Mouse (Mus musculus) midbrain, postnatal 0 days (tissue): ENCODE data around the gene Baz2a. TPM values are rescaled to one million over a fixed set of nuclear protein-coding genes. Genes with fewer than 3 reads are reported as not detected.

Experiments
- ATAC-seq: fragments of 200-750 bp; cut with Nextera tagmentation; 2 replicates; pipeline ENCODE4 v1.8.0; 2017; ENCODE audit warnings: moderate number of reproducible peaks, mild to moderate bottlenecking, moderate TSS enrichment, moderate library complexity; ENCODE audit not compliant: low FRiP score
- DNase-seq: peaks from one replicate; pipeline ENCODE4 v3.0.0-alpha.2; 2015; ENCODE audit warnings: low spot score
- H3K27ac ChIP-seq: fragments of 300-500 bp; sonication (generic); 2 replicates; pipeline ENCODE4 v1.5.1; 2014; ENCODE audit warnings: low read depth, mild to moderate bottlenecking, low read length, mixed read lengths
- H3K27me3 ChIP-seq: fragments of 300-500 bp; sonication (generic); 2 replicates; pipeline ENCODE4 v1.6.1; 2014; ENCODE audit warnings: low read length, control low read depth, mixed read lengths; ENCODE audit not compliant: insufficient read depth
- H3K36me3 ChIP-seq: fragments of 300-500 bp; sonication (generic); 2 replicates; pipeline ENCODE4 v1.6.1; 2014; ENCODE audit warnings: low read length, control low read depth, mixed read lengths; ENCODE audit not compliant: insufficient read depth
- H3K4me1 ChIP-seq: fragments of 300-500 bp; sonication (generic); 2 replicates; pipeline ENCODE4 v1.6.1; 2014; ENCODE audit warnings: mild to moderate bottlenecking, control low read depth, antibody characterized with exemption, low read length, mixed read lengths; ENCODE audit not compliant: insufficient read depth
- H3K4me2 ChIP-seq: fragments of 300-500 bp; sonication (generic); 2 replicates; pipeline ENCODE4 v1.6.1; 2014; ENCODE audit warnings: low read depth, mild to moderate bottlenecking, low read length, mixed read lengths; ENCODE audit not compliant: poor library complexity, severe bottlenecking
- H3K4me3 ChIP-seq: fragments of 300-500 bp; sonication (generic); 2 replicates; pipeline ENCODE4 v1.5.1; 2014; ENCODE audit warnings: low read depth, mild to moderate bottlenecking, low read length, moderate library complexity
- H3K9ac ChIP-seq: fragments of 300-500 bp; sonication (generic); replicated peaks from 2 replicates; pipeline ENCODE4 v1.6.1; 2014; ENCODE audit warnings: mild to moderate bottlenecking, low read length, moderate library complexity, mixed read lengths; ENCODE audit not compliant: poor library complexity, severe bottlenecking
- H3K9me3 ChIP-seq: fragments of 300-500 bp; sonication (generic); 2 replicates; pipeline ENCODE4 v1.6.1; 2016; ENCODE audit warnings: low read length, control low read depth
- CTCF ChIP-seq: IDR thresholded peaks from 2 replicates; pipeline ENCODE4 v1.5.1; 2016; ENCODE audit warnings: antibody characterized with exemption, mild to moderate bottlenecking
- WGBS: fragments of 180-500 bp; shearing (Covaris S2); extraction: QIAGEN DNeasy Blood & Tissue Kit; methylation state at CpG from one replicate; pipeline ENCODE4 v1.1.7; 2014; 5-methylcytosine and 5-hydroxymethylcytosine counted together
- polyA plus RNA-seq: library from polyadenylated mRNA; unstranded; fragments of >200 nt; fragmentation: Nextera tagmentation; extraction: Ambion mirVana; gene quantifications from 2 replicates; pipeline ENCODE4 v1.2.1, GENCODE M21; 2015
- total RNA-seq: library from RNA; depleted of rRNA; stranded (reverse); fragments of >200 nt; gene quantifications from 2 replicates; pipeline ENCODE4 v1.2.3, GENCODE M21; 2014

Baz2a gene
- total and polyA plus RNA-seq, 2 experiments from 2014 or later = 9.3 to 14.0 TPM

DNA sequence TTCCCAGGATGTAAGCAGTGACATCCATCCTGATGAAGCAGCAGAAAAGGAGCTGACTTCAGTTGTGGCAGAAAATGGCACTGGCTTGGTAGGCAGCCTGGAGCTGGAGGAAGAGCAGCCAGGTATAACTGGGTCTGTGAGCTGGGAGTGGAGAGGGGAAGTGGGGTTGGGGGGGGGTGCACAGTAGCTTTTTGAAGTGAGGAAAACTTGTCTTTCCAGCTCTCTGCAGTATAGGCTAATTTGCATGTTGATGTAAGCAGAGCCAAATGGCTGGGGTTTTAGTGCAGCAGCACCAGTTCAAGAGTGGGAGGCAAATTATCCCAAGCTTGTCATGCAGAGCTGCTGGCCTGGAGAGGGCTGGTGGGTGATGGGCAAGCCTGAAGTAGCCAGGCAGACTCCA is 19.9 kb downstream of the Baz2a start:
- H3K4me2 ChIP-seq = no peak overlapping the region
- no peak overlapping the region for H3K27ac ChIP-seq
- no peaks in the 10 kb centered on the region for H3K27me3 ChIP-seq
- DNase-seq = no peak
- no peaks in the 10 kb centered on the region for H3K4me1 ChIP-seq
- no peaks in the 10 kb centered on the region for H3K9me3 ChIP-seq
- no peak overlapping the region for H3K4me3 ChIP-seq
- peaks cover 55% of the 10 kb centered on the region for H3K36me3 ChIP-seq
- no peak for TF ChIP-seq CTCF
- no peak for ATAC-seq
- H3K9ac ChIP-seq = no peak overlapping the region

DNA sequence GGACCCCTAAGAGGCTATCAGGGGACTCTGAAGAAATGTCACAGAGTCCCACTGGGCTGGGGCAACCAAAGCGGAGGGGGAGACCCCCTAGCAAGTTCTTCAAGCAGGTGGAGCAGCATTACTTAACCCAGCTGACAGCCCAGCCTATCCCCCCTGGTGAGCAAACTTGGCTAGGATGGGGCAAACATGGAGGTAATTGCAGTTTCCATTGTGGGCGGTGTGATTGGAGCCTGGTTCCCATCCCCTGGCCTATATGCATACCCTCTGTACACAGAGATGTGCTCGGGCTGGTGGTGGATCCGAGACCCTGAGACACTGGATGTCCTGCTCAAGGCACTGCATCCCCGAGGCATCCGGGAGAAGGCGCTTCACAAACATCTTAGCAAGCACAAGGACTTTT is 32.5 kb downstream of the Baz2a start:
- Histone ChIP-seq H3K27me3 (no peaks in the 10 kb centered on the region), H3K27ac (no peak overlapping the region), H3K4me2 (no peak overlapping the region), H3K4me3 (no peak overlapping the region), H3K9me3 (no peaks in the 10 kb centered on the region), H3K4me1 (no peaks in the 10 kb centered on the region), H3K36me3 (peaks cover 88% of the 10 kb centered on the region), H3K9ac (no peak overlapping the region)
- WGBS = 91% methylated on average over 7 of the region's 7 CpGs
- ATAC-seq = no peak
- no peak for DNase-seq
- TF ChIP-seq CTCF = no peak

DNA sequence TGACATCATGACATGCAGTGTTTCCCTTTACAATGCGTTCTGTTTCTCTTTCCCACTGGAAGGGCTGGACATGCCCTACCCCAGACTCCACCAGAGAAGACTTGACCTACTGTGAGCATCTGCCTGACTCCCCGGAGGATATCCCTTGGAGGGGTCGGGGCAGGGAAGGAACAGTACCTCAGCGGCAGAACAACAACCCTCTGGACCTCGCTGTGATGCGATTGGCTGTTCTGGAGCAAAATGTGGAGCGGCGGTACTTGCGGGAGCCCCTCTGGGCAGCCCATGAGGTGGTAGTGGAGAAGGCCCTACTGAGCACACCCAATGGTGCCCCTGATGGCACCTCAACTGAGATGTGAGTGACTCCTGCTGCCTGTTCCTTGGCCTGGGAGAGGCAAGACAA is 33.5 kb downstream of the Baz2a start:
- no peak overlapping the region for H3K4me3 ChIP-seq
- H3K4me2 ChIP-seq = no peak overlapping the region
- H3K4me1 ChIP-seq = no peaks in the 10 kb centered on the region
- no peaks in the 10 kb centered on the region for H3K27me3 ChIP-seq
- no peaks in the 10 kb centered on the region for H3K9me3 ChIP-seq
- ATAC-seq = no peak
- 97% methylated on average over 9 of the region's 9 CpGs for WGBS
- H3K9ac ChIP-seq = no peak overlapping the region
- H3K36me3 ChIP-seq = peaks cover 85% of the 10 kb centered on the region
- no peak overlapping the region for H3K27ac ChIP-seq
- TF ChIP-seq CTCF = no peak
- DNase-seq = no peak

GRCm38 (mm10) chr10:128125951-128126350 is 34.6 kb downstream of the Baz2a start:
- DNase-seq (no peak), ATAC-seq (no peak)
- Histone ChIP-seq H3K9me3 (no peaks in the 10 kb centered on the region), H3K4me2 (no peak overlapping the region), H3K4me1 (no peaks in the 10 kb centered on the region), H3K4me3 (no peak overlapping the region), H3K9ac (no peak overlapping the region), H3K36me3 (peaks cover 80% of the 10 kb centered on the region), H3K27me3 (no peaks in the 10 kb centered on the region), H3K27ac (no peak overlapping the region)
- no peak for TF ChIP-seq CTCF
- WGBS = 90% methylated on average over 14 of the region's 14 CpGs

DNA sequence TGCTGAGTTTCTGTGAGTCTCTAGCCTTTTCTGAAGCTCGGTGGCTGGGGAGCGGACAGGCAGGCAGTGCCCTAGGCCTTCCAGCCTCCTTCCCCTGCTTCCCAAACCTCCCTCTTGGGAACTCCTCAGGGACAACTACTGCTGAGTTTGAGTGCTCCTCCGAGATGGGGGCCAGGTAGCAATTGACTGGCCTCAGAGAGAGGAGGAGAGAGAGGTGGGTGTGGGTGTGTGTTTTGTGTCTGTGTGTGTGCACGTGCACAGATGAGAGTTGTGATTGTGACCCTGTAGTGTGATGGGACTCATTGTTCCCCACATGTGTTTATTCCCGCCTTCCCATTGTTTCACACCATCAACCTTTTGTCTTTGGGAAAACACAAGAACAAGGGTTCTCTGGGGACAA is 36.1 kb downstream of the Baz2a start:
- Histone ChIP-seq H3K27ac (no peak overlapping the region), H3K27me3 (no peaks in the 10 kb centered on the region), H3K9me3 (no peaks in the 10 kb centered on the region), H3K36me3 (peaks cover 67% of the 10 kb centered on the region), H3K4me3 (no peak overlapping the region), H3K9ac (no peak overlapping the region), H3K4me2 (no peak overlapping the region), H3K4me1 (no peaks in the 10 kb centered on the region)
- TF ChIP-seq CTCF = no peak
- ATAC-seq (no peak), DNase-seq (no peak)
- 80% methylated on average over 5 of the region's 5 CpGs for WGBS

GRCm38 (mm10) chr10:128128143-128128542 is 36.8 kb downstream of the Baz2a start:
- peaks cover 60% of the 10 kb centered on the region for H3K36me3 ChIP-seq

GRCm38 (mm10) chr10:128131297-128131696 is 39.9 kb downstream of the Baz2a start:
- H3K4me2 ChIP-seq = no peak overlapping the region
- H3K9me3 ChIP-seq = no peaks in the 10 kb centered on the region
- H3K9ac ChIP-seq = no peak overlapping the region
- H3K27me3 ChIP-seq = no peaks in the 10 kb centered on the region
- ATAC-seq = no peak
- 85% methylated on average over 3 of the region's 3 CpGs for WGBS
- H3K4me1 ChIP-seq = no peaks in the 10 kb centered on the region
- no peak overlapping the region for H3K4me3 ChIP-seq
- H3K27ac ChIP-seq = no peak overlapping the region
- no peak for DNase-seq
- H3K36me3 ChIP-seq = peaks cover 29% of the 10 kb centered on the region
- no peak for TF ChIP-seq CTCF

More at GRCm38 (mm10) chr10:128128143-128128542, 36.8 kb downstream of the Baz2a start:
- Histone ChIP-seq H3K4me3 (no peak overlapping the region), H3K27ac (no peak overlapping the region), H3K4me1 (no peaks in the 10 kb centered on the region), H3K4me2 (no peak overlapping the region), H3K27me3 (no peaks in the 10 kb centered on the region), H3K9ac (no peak overlapping the region), H3K9me3 (no peaks in the 10 kb centered on the region)
- TF ChIP-seq CTCF = no peak
- ATAC-seq = no peak
- WGBS = 92% methylated on average over 8 of the region's 8 CpGs
- no peak for DNase-seq
